Mouse (Mus musculus) ovary, adult 18-20 months (tissue): ENCODE data around the gene Anxa4.
A peak's percentile ranks its signal among the peaks of the same experiment; 100 is the strongest.

Experiments used
- DNase-seq: peaks from one replicate; pipeline ENCODE4 v3.0.0; 2022; ENCODE audit warnings: low spot score, mixed read lengths

The Anxa4 gene

GRCm38 (mm10) chr6:86793021-86793815 lies at the start of gene Anxa4:
Gene Anxa4, minus strand, starts transcription at chr6:86793584.
- peak; percentile 69 for DNase-seq

- no peak for DNase-seq
Observed at GRCm38 (mm10) chr6:86841949-86842348, 48.6 kb upstream of the Anxa4 start.

- DNase-seq = no peak
Observed at GRCm38 (mm10) chr6:86839089-86839488, 45.7 kb upstream of the Anxa4 start.

GRCm38 (mm10) chr6:86832802-86833502 lies 39.6 kb upstream of the Anxa4 start:
- DNase-seq = peak; percentile 63

- no peak for DNase-seq
Observed at GRCm38 (mm10) chr6:86830738-86831500, 37.5 kb upstream of the Anxa4 start.

- no peak for DNase-seq
Observed at GRCm38 (mm10) chr6:86829768-86830167, 36.4 kb upstream of the Anxa4 start.

- DNase-seq = no peak
Observed at GRCm38 (mm10) chr6:86827432-86827831, 34.0 kb upstream of the Anxa4 start.

GRCm38 (mm10) chr6:86824401-86824800 lies 31.0 kb upstream of the Anxa4 start:
- no peak for DNase-seq

GRCm38 (mm10) chr6:86823824-86824223 lies 30.4 kb upstream of the Anxa4 start:
- DNase-seq = no peak

GRCm38 (mm10) chr6:86823051-86823431 lies 29.7 kb upstream of the Anxa4 start:
- DNase-seq = no peak

- DNase-seq = peak; percentile 31
Observed at GRCm38 (mm10) chr6:86822285-86823050, 29.1 kb upstream of the Anxa4 start.

- DNase-seq = no peak
Observed at GRCm38 (mm10) chr6:86820690-86821089, 27.3 kb upstream of the Anxa4 start.

GRCm38 (mm10) chr6:86819926-86820325 lies 26.5 kb upstream of the Anxa4 start:
- no peak for DNase-seq

GRCm38 (mm10) chr6:86818914-86819313 lies 25.5 kb upstream of the Anxa4 start:
- DNase-seq = no peak

- DNase-seq = no peak
Observed at GRCm38 (mm10) chr6:86816586-86816985, 23.2 kb upstream of the Anxa4 start.

- DNase-seq = no peak
Observed at GRCm38 (mm10) chr6:86815436-86815835, 22.1 kb upstream of the Anxa4 start.

- DNase-seq = no peak
Observed at GRCm38 (mm10) chr6:86814926-86815325, 21.5 kb upstream of the Anxa4 start.

GRCm38 (mm10) chr6:86813341-86813740 lies 20.0 kb upstream of the Anxa4 start:
- DNase-seq = no peak

GRCm38 (mm10) chr6:86812919-86813318 lies 19.5 kb upstream of the Anxa4 start:
- DNase-seq = no peak

GRCm38 (mm10) chr6:86806455-86807086 lies 13.2 kb upstream of the Anxa4 start:
- peak; percentile 33 for DNase-seq

GRCm38 (mm10) chr6:86804646-86805045 lies 11.3 kb upstream of the Anxa4 start:
- no peak for DNase-seq
